8 mouse cellular contexts compared by ENCODE assay signal in genomic region chr12:69986241-69986762, GRCm38 (mm10). TPM values are rescaled to one million over a fixed set of nuclear protein-coding genes. Genes with fewer than 3 reads are reported as not detected.
A peak's percentile ranks its signal among the peaks of the same experiment; 100 is the strongest.
DNase-seq lines count a peak whose midpoint lies in the region; ATAC-seq and TF ChIP-seq lines count a peak whose summit lies in the region.

No protein-coding gene starts in this region.

- H3K27ac ChIP-seq in forebrain, embryonic 11.5 days (ENCODE audit: low read depth, low read length): peak overlapping the region; percentile 70
- H3K27ac ChIP-seq in hindbrain, embryonic 16.5 days (ENCODE audit: low read depth, low read length): peak overlapping the region; percentile 90
- H3K27ac ChIP-seq in liver, embryonic 11.5 days (ENCODE audit: low read depth, low read length): peak overlapping the region; percentile 90
- peak overlapping the region; percentile 85 for H3K27ac ChIP-seq in midbrain, postnatal 0 days (ENCODE audit: low read depth, low read length)

- H3K4me3 ChIP-seq in forebrain, embryonic 11.5 days (ENCODE audit: low read depth, low read length): peak overlapping the region; percentile 89
- H3K4me3 ChIP-seq in hindbrain, embryonic 16.5 days (ENCODE audit: low read length): peak overlapping the region; percentile 98
- peak overlapping the region; percentile 96 for H3K4me3 ChIP-seq in liver, embryonic 11.5 days (ENCODE audit: low read depth, low read length)
- peak overlapping the region; percentile 96 for H3K4me3 ChIP-seq in midbrain, postnatal 0 days (ENCODE audit: low read depth, low read length)

- no peak for TF ChIP-seq CTCF in midbrain, postnatal 0 days (IDR thresholded peaks at IDR 0.05)

- DNase-seq in right cerebral cortex, adult 18-20 months: peak; percentile 38
- no peak for DNase-seq in right cerebral cortex, postnatal 25 days
- DNase-seq in adipocyte (ENCODE audit: low spot score): peak; percentile 60
- peak; percentile 78 for DNase-seq in forebrain, embryonic 11.5 days (ENCODE audit: low spot score)
- no peak for DNase-seq in liver, embryonic 11.5 days (ENCODE audit: low spot score)
- DNase-seq in midbrain, postnatal 0 days (ENCODE audit: low spot score): peak; percentile 35
- DNase-seq in layer of hippocampus, adult 8-10 months (ENCODE audit: low spot score in 2 of 2): no peak

- WGBS in forebrain, embryonic 11.5 days: under 1% methylated on average over 36 of the region's 36 CpGs
- WGBS in hindbrain, embryonic 16.5 days: 0% methylated on average over 35 of the region's 36 CpGs
- under 1% methylated on average over 36 of the region's 36 CpGs for WGBS in liver, embryonic 11.5 days
- under 1% methylated on average over 34 of the region's 36 CpGs for WGBS in midbrain, postnatal 0 days

- peak overlapping the region; percentile 95 for H3K9ac ChIP-seq in forebrain, embryonic 11.5 days (ENCODE audit: low read length)
- H3K9ac ChIP-seq in hindbrain, embryonic 16.5 days (ENCODE audit: low read depth, low read length): peak overlapping the region; percentile 97
- peak overlapping the region; percentile 98 for H3K9ac ChIP-seq in liver, embryonic 11.5 days (ENCODE audit: low read depth, low read length)
- peak overlapping the region; percentile 89 for H3K9ac ChIP-seq in midbrain, postnatal 0 days (replicated peaks; ENCODE audit: low read length, poor library complexity, severe bottlenecking)

- H3K9me3 ChIP-seq in forebrain, embryonic 11.5 days (ENCODE audit: control insufficient read depth, low read length): no peaks in the 10 kb centered on the region
- H3K9me3 ChIP-seq in hindbrain, embryonic 16.5 days (ENCODE audit: control insufficient read depth, low read length): no peaks in the 10 kb centered on the region
- H3K9me3 ChIP-seq in liver, embryonic 11.5 days (ENCODE audit: control insufficient read depth, low read length): no peaks in the 10 kb centered on the region
- H3K9me3 ChIP-seq in midbrain, postnatal 0 days (ENCODE audit: low read length): no peaks in the 10 kb centered on the region

- H3K4me2 ChIP-seq in forebrain, embryonic 11.5 days (ENCODE audit: low read depth, low read length, severe bottlenecking): peak overlapping the region; percentile 60
- H3K4me2 ChIP-seq in hindbrain, embryonic 16.5 days (ENCODE audit: low read length): peak overlapping the region; percentile 79
- peak overlapping the region; percentile 80 for H3K4me2 ChIP-seq in liver, embryonic 11.5 days
- peak overlapping the region; percentile 83 for H3K4me2 ChIP-seq in midbrain, postnatal 0 days (ENCODE audit: low read depth, low read length, poor library complexity, severe bottlenecking)

- no peaks in the 10 kb centered on the region for H3K4me1 ChIP-seq in forebrain, embryonic 11.5 days (replicated peaks; ENCODE audit: control insufficient read depth, insufficient read depth, low read length)
- peaks cover 12% of the 10 kb centered on the region for H3K4me1 ChIP-seq in hindbrain, embryonic 16.5 days (ENCODE audit: control insufficient read depth, insufficient read depth, low read depth, low read length)
- peaks cover 9% of the 10 kb centered on the region; the same call in 1 of the 2 replicates for H3K4me1 ChIP-seq in liver, embryonic 11.5 days (replicated peaks; ENCODE audit: control insufficient read depth, insufficient read depth, low read length)
- H3K4me1 ChIP-seq in midbrain, postnatal 0 days (ENCODE audit: insufficient read depth, low read length): no peaks in the 10 kb centered on the region

- no peaks in the 10 kb centered on the region for H3K27me3 ChIP-seq in forebrain, embryonic 11.5 days (ENCODE audit: control insufficient read depth, insufficient read depth, low read length)
- H3K27me3 ChIP-seq in hindbrain, embryonic 16.5 days (replicated peaks; ENCODE audit: control insufficient read depth, insufficient read depth, low read length): no peaks in the 10 kb centered on the region
- no peaks in the 10 kb centered on the region for H3K27me3 ChIP-seq in liver, embryonic 11.5 days (replicated peaks; ENCODE audit: control insufficient read depth, insufficient read depth, low read length)
- H3K27me3 ChIP-seq in midbrain, postnatal 0 days (ENCODE audit: insufficient read depth, low read length): no peaks in the 10 kb centered on the region

- ATAC-seq in forebrain, embryonic 11.5 days (replicated peaks; ENCODE audit: low FRiP score): peak; percentile 63
- peak; percentile 69 for ATAC-seq in hindbrain, embryonic 16.5 days
- peak; percentile 49 for ATAC-seq in liver, embryonic 11.5 days (replicated peaks; ENCODE audit: low FRiP score)
- ATAC-seq in midbrain, postnatal 0 days (ENCODE audit: low FRiP score): peak; percentile 67

- no peaks in the 10 kb centered on the region; the same call in 1 of the 2 replicates for H3K36me3 ChIP-seq in forebrain, embryonic 11.5 days (ENCODE audit: control insufficient read depth, insufficient read depth, low read length)
- H3K36me3 ChIP-seq in hindbrain, embryonic 16.5 days (ENCODE audit: control insufficient read depth, insufficient read depth, low read length): peaks cover 2% of the 10 kb centered on the region; the same call in 1 of the 2 replicates
- H3K36me3 ChIP-seq in liver, embryonic 11.5 days (ENCODE audit: control insufficient read depth, insufficient read depth, low read length): peaks cover 11% of the 10 kb centered on the region; the same call in 1 of the 2 replicates
- no peaks in the 10 kb centered on the region for H3K36me3 ChIP-seq in midbrain, postnatal 0 days (ENCODE audit: insufficient read depth, low read length)

RNA-seq across cellular contexts. Expression of gene Sav1, which starts 0.5 kb away (rescaled TPM):
- polyA plus RNA-seq in forebrain, embryonic 11.5 days (2014; fragmentation: Nextera tagmentation; extraction: Ambion mirVana): 9.7 and 10.2 TPM in 2 replicates
- 0.23 and 0.67 TPM in 2 replicates for polyA plus RNA-seq in hindbrain, embryonic 16.5 days (2015; fragmentation: Nextera tagmentation; extraction: Ambion mirVana)
- 8.4 and 9.1 TPM in 2 replicates for polyA plus RNA-seq in liver, embryonic 11.5 days (2014; fragmentation: Nextera tagmentation; extraction: Ambion mirVana)
- total RNA-seq in midbrain, postnatal 0 days (2014; rRNA removed): 16.0 and 17.8 TPM in 2 replicates
- 1.9 and 2.0 TPM in 2 replicates for polyA plus RNA-seq in midbrain, postnatal 0 days (2015; fragmentation: Nextera tagmentation; extraction: Ambion mirVana)
- 10 to 100 TPM; 19.2 to 20.3 (median 20.1) TPM for total RNA-seq in layer of hippocampus, adult 8-10 months (2022)

Comparison
In these comparisons a context has a peak if more than half of its experiments do, and no peak if none do; other contexts are left out.
1. DNase-seq: peak in right cerebral cortex, adult 18-20 months (single experiment), adipocyte (single experiment), forebrain, embryonic 11.5 days (single experiment) and midbrain, postnatal 0 days (single experiment); none in right cerebral cortex, postnatal 25 days (single experiment), liver, embryonic 11.5 days (single experiment) and layer of hippocampus, adult 8-10 months (0 of 2).
2. Peak in every context shown above with its lines, with median percentiles within 50 percentile points of each other: ATAC-seq, H3K27ac ChIP-seq, H3K4me2 ChIP-seq, H3K4me3 ChIP-seq and H3K9ac ChIP-seq.